Mouse (Mus musculus): ENCODE data around the gene Ufd1. TPM values are rescaled to one million over a fixed set of nuclear protein-coding genes. Genes with fewer than 3 reads are reported as not detected.

The Ufd1 gene
- total RNA-seq, 2 experiments from 2014 or later: 120 to 130 TPM

GRCm38 (mm10) chr16:18878091-18878720 is 66.6 kb downstream of the Ufd1 start:
- DNase-seq (ENCODE audit: low spot score in 2 of 2): no peak

- no peak for DNase-seq (ENCODE audit: low spot score in 2 of 2)
These were observed 72.5 kb downstream of the Ufd1 start for GRCm38 (mm10) chr16:18884044-18884443.

Other genes starting within 250 kb of the Ufd1 start
- gene Tbx1, start 221.1 kb upstream of the Ufd1 start, total RNA-seq (2021): 1 to 10 TPM in 1 of 2 experiments, under 1 TPM in 1; 0.59 to 1.0 TPM
- 1 to 10 TPM in 1 of 2 experiments, under 1 TPM in 1; 0.39 to 1.1 TPM for gene Gp1bb, start 189.4 kb upstream of the Ufd1 start, total RNA-seq (2021)
- gene Gm49601, start 185.4 kb upstream of the Ufd1 start, total RNA-seq (2021): 10 to 100 TPM in 1 of 2 experiments, 1 to 10 TPM in 1; 7.3 to 10.7 TPM
- gene Sept5, start 181.8 kb upstream of the Ufd1 start, total RNA-seq (2021): 10 to 100 TPM; 18.9 to 28.7 TPM
- gene Cldn5, start 34.9 kb upstream of the Ufd1 start, total RNA-seq (2021): 10 to 100 TPM; 66.2 to 68.0 TPM
- 10 to 100 TPM; 18.0 to 19.7 TPM for gene Cdc45, start 208 bp downstream of the Ufd1 start, total RNA-seq (2021)
- gene 2510002D24Rik, start 24.8 kb downstream of the Ufd1 start, total RNA-seq (2021): 10 to 100 TPM; 23.8 to 27.5 TPM
- 10 to 100 TPM in 1 of 2 experiments, 1 to 10 TPM in 1; 6.5 to 10.2 TPM for gene Gm28539, start 24.8 kb downstream of the Ufd1 start, total RNA-seq (2021)
- gene Mrpl40, start 65.1 kb downstream of the Ufd1 start, total RNA-seq (2021): 10 to 100 TPM; 62.5 to 62.6 TPM
- gene Hira, start 65.3 kb downstream of the Ufd1 start, total RNA-seq (2021): 10 to 100 TPM; 55.5 to 72.1 TPM